Comparison of ENCODE assay signal across 20 mouse cellular contexts in the genomic region with DNA sequence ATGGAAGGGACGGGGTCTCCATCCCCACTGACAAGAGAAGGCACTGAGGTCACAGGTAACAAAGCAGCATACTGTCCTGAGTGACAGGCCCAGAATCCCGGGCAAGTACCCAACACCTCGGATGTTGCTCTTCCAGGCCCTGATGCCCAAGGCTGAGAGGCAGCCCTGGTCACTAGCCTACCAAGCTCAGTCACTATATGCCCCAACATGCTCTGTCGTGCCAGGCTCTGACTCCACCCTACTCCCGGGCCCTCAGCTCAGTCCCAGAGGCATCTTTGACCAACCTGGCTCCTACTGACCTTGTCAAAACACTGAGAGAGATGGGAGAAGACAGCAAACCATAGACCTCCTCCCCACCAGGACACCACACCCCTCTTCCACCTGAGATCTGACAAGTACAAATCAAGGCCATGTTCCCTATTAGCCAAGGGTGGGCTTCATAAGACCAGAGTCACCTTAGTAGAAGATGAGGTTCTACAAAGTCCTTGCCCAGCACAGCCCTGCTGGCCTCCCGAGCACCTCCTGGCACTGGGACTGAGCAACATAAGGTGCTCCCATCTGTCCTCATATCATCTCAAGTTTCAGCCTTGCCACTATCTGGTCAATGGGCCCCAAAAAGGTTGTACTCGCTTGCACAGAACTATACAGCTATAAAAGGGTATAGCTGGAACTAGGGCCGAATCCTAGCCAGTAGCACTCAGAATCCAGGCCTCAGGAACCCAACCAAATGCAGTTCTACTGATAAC. TPM values are rescaled to one million over a fixed set of nuclear protein-coding genes. Genes with fewer than 3 reads are reported as not detected.
A peak's percentile ranks its signal among the peaks of the same experiment; 100 is the strongest.
DNase-seq lines count a peak whose midpoint lies in the region; ATAC-seq and TF ChIP-seq lines count a peak whose summit lies in the region.
"Had no signal": no experiment of that assay in that cellular context is flagged by ENCODE, and none has a peak within 500 bp of the region (broad histone marks: within the 10 kb centered on the region; RNA-seq: fewer than 3 reads in every experiment).

No protein-coding gene starts in this region.

- no peak overlapping the region for H3K4me3 ChIP-seq in hindbrain, embryonic 14.5 days (replicated peaks; ENCODE audit: low read length)
- H3K4me3 ChIP-seq in hindbrain, embryonic 13.5 days = no peak overlapping the region
- no peak overlapping the region for H3K4me3 ChIP-seq in small intestine, adult 2 months (ENCODE audit: low read depth, low read length)
- no peak overlapping the region for H3K4me3 ChIP-seq in liver, embryonic 12.5 days
- H3K4me3 ChIP-seq: embryonic facial prominence, embryonic 12.5 days; heart, embryonic 12.5 days; neural tube, embryonic 13.5 days had no signal

- H3K9ac ChIP-seq in hindbrain, embryonic 14.5 days = no peak overlapping the region
- no peak overlapping the region for H3K9ac ChIP-seq in hindbrain, embryonic 13.5 days
- H3K9ac ChIP-seq in liver, embryonic 12.5 days = no peak overlapping the region
- H3K9ac ChIP-seq: embryonic facial prominence, embryonic 12.5 days; heart, embryonic 12.5 days; neural tube, embryonic 13.5 days had no signal

- no peak for DNase-seq in cerebellum, postnatal 4 days (ENCODE audit: low spot score in 2 of 2)
- DNase-seq in hindbrain, embryonic 14.5 days (ENCODE audit: low spot score) = no peak
- DNase-seq in cerebellum, postnatal 10 days = peak; percentile 80 to 84
- no peak for DNase-seq in spleen, adult 18-20 months
- DNase-seq: heart, postnatal 4 days; liver; lung, adult 18-20 months; right cerebral cortex, postnatal 14 days; thymus, postnatal 36 days had no signal

- peak; percentile 84 for ATAC-seq in cerebellum, adult (ENCODE audit: insufficient number of reproducible peaks, low FRiP score, low TSS enrichment)
- ATAC-seq in hindbrain, embryonic 14.5 days (ENCODE audit: low FRiP score) = 0 out of 2 replicates have a peak, but pooled peaks have one; percentile 17
- ATAC-seq in hindbrain, embryonic 13.5 days (ENCODE audit: low FRiP score) = no peak
- ATAC-seq in liver, embryonic 12.5 days = no peak
- ATAC-seq: CD4-positive, CD25-positive, alpha-beta regulatory T cell, adult 4 months; intestine, postnatal 0 days had no signal

- TF ChIP-seq POLR2A in small intestine, adult 2 months (IDR thresholded peaks at IDR 0.05; ENCODE audit: low read depth, low read length) = no peak

- WGBS in hindbrain, embryonic 14.5 days = 93% methylated on average over 8 of the region's 8 CpGs
- 96% methylated on average over 8 of the region's 8 CpGs for WGBS in hindbrain, embryonic 13.5 days
- WGBS in small intestine, adult 2 months = 85% methylated on average over 8 of the region's 8 CpGs
- WGBS in liver, embryonic 12.5 days (ENCODE audit: insufficient replicate concordance) = 68% methylated on average over 8 of the region's 8 CpGs

- no peak overlapping the region for H3K27ac ChIP-seq in hindbrain, embryonic 14.5 days
- H3K27ac ChIP-seq in hindbrain, embryonic 13.5 days = no peak overlapping the region
- 0 out of 2 replicates have a peak overlapping the region, but pooled peaks have one; percentile 25 for H3K27ac ChIP-seq in small intestine, adult 2 months (ENCODE audit: insufficient read depth, low read depth, low read length)
- H3K27ac ChIP-seq in liver, embryonic 12.5 days = no peak overlapping the region
- H3K27ac ChIP-seq: embryonic facial prominence, embryonic 12.5 days; kidney, postnatal 0 days had no signal

- H3K9me3 ChIP-seq in hindbrain, embryonic 14.5 days (ENCODE audit: control insufficient read depth, low read length) = no peaks in the 10 kb centered on the region
- no peaks in the 10 kb centered on the region for H3K9me3 ChIP-seq in hindbrain, embryonic 13.5 days
- no peaks in the 10 kb centered on the region for H3K9me3 ChIP-seq in liver, embryonic 12.5 days (replicated peaks)
- H3K9me3 ChIP-seq: embryonic facial prominence, embryonic 12.5 days; neural tube, embryonic 13.5 days had no signal

- no peak overlapping the region for H3K4me2 ChIP-seq in hindbrain, embryonic 14.5 days (replicated peaks)
- no peak overlapping the region for H3K4me2 ChIP-seq in hindbrain, embryonic 13.5 days
- H3K4me2 ChIP-seq in liver, embryonic 12.5 days = no peak overlapping the region
- H3K4me2 ChIP-seq: embryonic facial prominence, embryonic 12.5 days; heart, embryonic 12.5 days; neural tube, embryonic 13.5 days had no signal

- H3K27me3 ChIP-seq in hindbrain, embryonic 14.5 days (ENCODE audit: control insufficient read depth, insufficient read depth, low read length) = no peaks in the 10 kb centered on the region
- no peaks in the 10 kb centered on the region for H3K27me3 ChIP-seq in hindbrain, embryonic 13.5 days
- no peaks in the 10 kb centered on the region for H3K27me3 ChIP-seq in small intestine, adult 2 months (ENCODE audit: control insufficient read depth, insufficient read depth, low read length)
- no peaks in the 10 kb centered on the region for H3K27me3 ChIP-seq in liver, embryonic 12.5 days (replicated peaks)
- H3K27me3 ChIP-seq: embryonic facial prominence, embryonic 12.5 days; heart, embryonic 12.5 days; neural tube, embryonic 13.5 days had no signal

- no peak for TF ChIP-seq CTCF in small intestine, adult 2 months (IDR thresholded peaks at IDR 0.05; ENCODE audit: extremely low read depth, insufficient read length, insufficient replicate concordance, low read depth, low read length)

- H3K36me3 ChIP-seq in hindbrain, embryonic 14.5 days (replicated peaks; ENCODE audit: control insufficient read depth, insufficient read depth) = no peaks in the 10 kb centered on the region
- H3K36me3 ChIP-seq in hindbrain, embryonic 13.5 days = no peaks in the 10 kb centered on the region
- peaks cover 30% of the 10 kb centered on the region for H3K36me3 ChIP-seq in small intestine, adult 2 months (ENCODE audit: control insufficient read depth, insufficient read depth, low read length)
- no peaks in the 10 kb centered on the region for H3K36me3 ChIP-seq in liver, embryonic 12.5 days
- H3K36me3 ChIP-seq: embryonic facial prominence, embryonic 12.5 days; G1E; heart, embryonic 12.5 days; neural tube, embryonic 13.5 days had no signal

- no peaks in the 10 kb centered on the region for H3K4me1 ChIP-seq in hindbrain, embryonic 14.5 days (replicated peaks; ENCODE audit: control insufficient read depth, insufficient read depth, low read length)
- peaks cover 18% of the 10 kb centered on the region for H3K4me1 ChIP-seq in hindbrain, embryonic 13.5 days (replicated peaks)
- H3K4me1 ChIP-seq in small intestine, adult 2 months (ENCODE audit: control insufficient read depth, insufficient read depth, insufficient read length, low read length) = peaks cover 10% of the 10 kb centered on the region
- no peaks in the 10 kb centered on the region for H3K4me1 ChIP-seq in liver, embryonic 12.5 days

RNA-seq across cellular contexts. Expression of a gene that starts 43.7 kb away (rescaled TPM):
- 31.6 and 35.0 TPM in 2 replicates for polyA plus RNA-seq in hindbrain, embryonic 14.5 days (2014; fragmentation: Nextera tagmentation; extraction: Ambion mirVana)
- 23.0 and 23.4 TPM in 2 replicates for polyA plus RNA-seq in hindbrain, embryonic 13.5 days (2015; fragmentation: Nextera tagmentation; extraction: Ambion mirVana)
- polyA plus RNA-seq in small intestine, adult 2 months (2012; rRNA removed) = 104 and 324 TPM in 2 replicates
- polyA plus RNA-seq in liver, embryonic 12.5 days (2016; fragmentation: Nextera tagmentation; extraction: Ambion mirVana) = 3.7 and 4.3 TPM in 2 replicates

Comparison
In these comparisons a context has a peak if more than half of its experiments do, and no peak if none do; other contexts are left out.
1. ATAC-seq: peak in cerebellum, adult (single experiment) and hindbrain, embryonic 14.5 days (single experiment); none in hindbrain, embryonic 13.5 days (single experiment) and liver, embryonic 12.5 days (single experiment).
2. DNase-seq: peak in cerebellum, postnatal 10 days (2 of 2); none in cerebellum, postnatal 4 days (0 of 2), hindbrain, embryonic 14.5 days (single experiment) and spleen, adult 18-20 months (0 of 2).